Mouse (Mus musculus) hindbrain, embryonic 16.5 days (tissue): ENCODE results near the gene Folr1. TPM values are rescaled to one million over a fixed set of nuclear protein-coding genes. Genes with fewer than 3 reads are reported as not detected.

Experiments used
- ATAC-seq: fragments of 200-750 bp; cut with Nextera tagmentation; 2 replicates; pipeline ENCODE4 v1.8.0; 2017; ENCODE audit warnings: moderate TSS enrichment, moderate library complexity
- H3K27ac ChIP-seq: fragments of 300-500 bp; sonication (generic); 2 replicates; pipeline ENCODE4 v1.5.1; 2014; ENCODE audit warnings: low read depth, mild to moderate bottlenecking, control low read depth, low read length, moderate library complexity
- H3K27me3 ChIP-seq: fragments of 300-500 bp; sonication (generic); replicated peaks from 2 replicates; pipeline ENCODE4 v1.6.1; 2014; ENCODE audit warnings: low read length; ENCODE audit not compliant: control insufficient read depth, insufficient read depth
- H3K36me3 ChIP-seq: fragments of 300-500 bp; sonication (generic); 2 replicates; pipeline ENCODE4 v1.6.1; 2014; ENCODE audit warnings: mild to moderate bottlenecking, low read length, moderate library complexity, mixed read lengths; ENCODE audit not compliant: control insufficient read depth, insufficient read depth
- H3K4me1 ChIP-seq: fragments of 300-500 bp; sonication (generic); 2 replicates; pipeline ENCODE4 v1.6.1; 2014; ENCODE audit warnings: low read depth, low read length; ENCODE audit not compliant: control insufficient read depth, insufficient read depth
- H3K4me2 ChIP-seq: fragments of 300-500 bp; sonication (generic); 2 replicates; pipeline ENCODE4 v1.6.1; 2014; ENCODE audit warnings: mild to moderate bottlenecking, low read length, control low read depth, moderate library complexity
- H3K4me3 ChIP-seq: fragments of 300-500 bp; sonication (generic); 2 replicates; pipeline ENCODE4 v1.5.1; 2014; ENCODE audit warnings: mild to moderate bottlenecking, low read length, control low read depth, moderate library complexity
- H3K9ac ChIP-seq: fragments of 300-500 bp; sonication (generic); 2 replicates; pipeline ENCODE4 v1.6.1; 2014; ENCODE audit warnings: low read depth, mild to moderate bottlenecking, control low read depth, low read length, moderate library complexity
- H3K9me3 ChIP-seq: fragments of 300-500 bp; sonication (generic); 2 replicates; pipeline ENCODE4 v1.6.1; 2014; ENCODE audit warnings: mild to moderate bottlenecking, low read length, moderate library complexity; ENCODE audit not compliant: control insufficient read depth
- WGBS: fragments of 180-500 bp; shearing (Covaris S2); extraction: QIAGEN DNeasy Blood & Tissue Kit; methylation state at CpG from one replicate; pipeline ENCODE4 v1.1.7; 2014; 5-methylcytosine and 5-hydroxymethylcytosine counted together
- polyA plus RNA-seq: library from polyadenylated mRNA; unstranded; fragments of >200 nt; fragmentation: Nextera tagmentation; extraction: Ambion mirVana; gene quantifications from 2 replicates; pipeline ENCODE4 v1.2.1, GENCODE M21; 2015

Folr1 gene
- polyA plus RNA-seq, 1 experiment from 2014 or later: 70.1 TPM

GRCm38 (mm10) chr7:101860978-101861377 lies 9.6 kb downstream of the Folr1 start:
- H3K4me3 ChIP-seq: no peak overlapping the region
- H3K27me3 ChIP-seq: no peaks in the 10 kb centered on the region
- H3K9ac ChIP-seq: no peak overlapping the region
- no peak overlapping the region for H3K4me2 ChIP-seq
- no peak for ATAC-seq
- H3K27ac ChIP-seq: no peak overlapping the region
- no peaks in the 10 kb centered on the region for H3K9me3 ChIP-seq
- H3K4me1 ChIP-seq: no peaks in the 10 kb centered on the region
- no peaks in the 10 kb centered on the region for H3K36me3 ChIP-seq

GRCm38 (mm10) chr7:101858362-101858761 lies 12.2 kb downstream of the Folr1 start:
- no peak for ATAC-seq
- no peaks in the 10 kb centered on the region for H3K36me3 ChIP-seq
- H3K4me3 ChIP-seq: no peak overlapping the region
- H3K27me3 ChIP-seq: no peaks in the 10 kb centered on the region
- no peak overlapping the region for H3K4me2 ChIP-seq
- no peaks in the 10 kb centered on the region for H3K4me1 ChIP-seq
- no peak overlapping the region for H3K27ac ChIP-seq
- no peaks in the 10 kb centered on the region for H3K9me3 ChIP-seq
- H3K9ac ChIP-seq: no peak overlapping the region
- WGBS: 87% methylated on average over 9 of the region's 9 CpGs

- Histone ChIP-seq H3K4me3 (no peak within 1 kb of the TSS), H3K9me3 (no peaks in the 10 kb centered on the region), H3K36me3 (no peaks in the 10 kb centered on the region), H3K27me3 (no peaks in the 10 kb centered on the region), H3K4me1 (no peaks in the 10 kb centered on the region), H3K9ac (no peak within 1 kb of the TSS), H3K4me2 (no peak within 1 kb of the TSS), H3K27ac (no peak within 1 kb of the TSS)
- 91% methylated on average over 4 of the region's 4 CpGs for WGBS
- ATAC-seq: no peak
These were observed 13.5 kb downstream of the Folr1 start, which contains the start of gene Folr2 for GRCm38 (mm10) chr7:101857094-101857493. Gene Folr2 (minus strand): TSS chr7:101857194.

GRCm38 (mm10) chr7:101853816-101854215 lies 16.8 kb downstream of the Folr1 start:
- WGBS: 85% methylated on average over 2 of the region's 2 CpGs
- ATAC-seq: no peak

GRCm38 (mm10) chr7:101852846-101853245 lies 17.7 kb downstream of the Folr1 start:
- 86% methylated on average over 6 of the region's 6 CpGs for WGBS
- Histone ChIP-seq H3K27me3 (no peaks in the 10 kb centered on the region), H3K36me3 (no peaks in the 10 kb centered on the region), H3K9me3 (no peaks in the 10 kb centered on the region), H3K4me2 (no peak overlapping the region), H3K4me1 (no peaks in the 10 kb centered on the region), H3K27ac (no peak overlapping the region), H3K4me3 (no peak overlapping the region), H3K9ac (no peak overlapping the region)
- no peak for ATAC-seq

More at GRCm38 (mm10) chr7:101853816-101854215, 16.8 kb downstream of the Folr1 start:
- Histone ChIP-seq H3K27me3 (no peaks in the 10 kb centered on the region), H3K4me3 (no peak overlapping the region), H3K4me2 (no peak overlapping the region), H3K4me1 (no peaks in the 10 kb centered on the region), H3K36me3 (no peaks in the 10 kb centered on the region), H3K27ac (no peak overlapping the region), H3K9ac (no peak overlapping the region), H3K9me3 (no peaks in the 10 kb centered on the region)

- ATAC-seq: no peak
- Histone ChIP-seq H3K9ac (no peak overlapping the region), H3K4me1 (no peaks in the 10 kb centered on the region), H3K27me3 (no peaks in the 10 kb centered on the region), H3K36me3 (no peaks in the 10 kb centered on the region), H3K27ac (no peak overlapping the region), H3K4me2 (no peak overlapping the region), H3K4me3 (no peak overlapping the region), H3K9me3 (no peaks in the 10 kb centered on the region)
- 85% methylated on average over 6 of the region's 6 CpGs for WGBS
These were observed 18.9 kb downstream of the Folr1 start for GRCm38 (mm10) chr7:101851689-101852088.

- Histone ChIP-seq H3K4me1 (no peaks in the 10 kb centered on the region), H3K4me3 (no peak overlapping the region), H3K4me2 (no peak overlapping the region), H3K27me3 (no peaks in the 10 kb centered on the region), H3K36me3 (no peaks in the 10 kb centered on the region), H3K9ac (no peak overlapping the region), H3K9me3 (no peaks in the 10 kb centered on the region), H3K27ac (no peak overlapping the region)
- 88% methylated on average over 1 of the region's 1 CpGs for WGBS
- no peak for ATAC-seq
These were observed 22.7 kb downstream of the Folr1 start for GRCm38 (mm10) chr7:101847934-101848333.

GRCm38 (mm10) chr7:101844186-101844585 lies 26.4 kb downstream of the Folr1 start:
- no peaks in the 10 kb centered on the region for H3K9me3 ChIP-seq
- no peak overlapping the region for H3K4me3 ChIP-seq
- no peak overlapping the region for H3K4me2 ChIP-seq
- WGBS: 74% methylated on average over 6 of the region's 6 CpGs
- ATAC-seq: no peak
- no peaks in the 10 kb centered on the region for H3K27me3 ChIP-seq
- H3K36me3 ChIP-seq: no peaks in the 10 kb centered on the region
- no peak overlapping the region for H3K27ac ChIP-seq
- H3K4me1 ChIP-seq: no peaks in the 10 kb centered on the region
- no peak overlapping the region for H3K9ac ChIP-seq

- H3K4me2 ChIP-seq: peak within 1 kb of the TSS; percentile 99
- H3K9ac ChIP-seq: peak within 1 kb of the TSS; percentile 80
- H3K27me3 ChIP-seq: no peaks in the 10 kb centered on the region
- H3K4me1 ChIP-seq: peaks cover 21% of the 10 kb centered on the region
- H3K36me3 ChIP-seq: no peaks in the 10 kb centered on the region
- no peaks in the 10 kb centered on the region for H3K9me3 ChIP-seq
- WGBS: under 1% methylated on average over 63 of the region's 64 CpGs
- peak within 1 kb of the TSS; percentile 69 for H3K27ac ChIP-seq
- ATAC-seq: peak; percentile 79
- H3K4me3 ChIP-seq: peak within 1 kb of the TSS; percentile 72
These were observed 32.7 kb downstream of the Folr1 start, which contains the start of gene Inppl1 for GRCm38 (mm10) chr7:101837606-101838471. Gene Inppl1 (minus strand): TSS chr7:101838229.
